ENCODE assay signal across 22 mouse cellular contexts in the genomic region with DNA sequence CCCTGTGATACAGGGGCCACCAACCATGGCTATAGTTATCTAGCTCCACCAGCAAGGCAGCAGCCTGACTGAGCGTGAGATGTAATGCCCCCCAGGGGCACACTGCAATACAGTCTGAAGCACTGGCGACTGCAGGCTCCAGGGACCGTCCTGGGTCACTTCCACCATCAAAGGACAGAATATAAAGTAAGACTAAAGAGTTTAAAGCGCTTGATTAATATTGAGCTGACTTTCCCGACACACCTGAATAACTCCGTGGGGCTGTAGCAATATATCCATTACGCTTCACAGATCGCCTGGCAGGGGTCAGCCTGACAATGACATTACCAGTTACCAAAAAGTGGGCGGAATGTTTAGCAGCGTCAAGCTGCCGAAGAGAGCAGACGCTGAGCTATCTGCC.
DNase-seq lines count a peak whose midpoint lies in the region; ATAC-seq and TF ChIP-seq lines count a peak whose summit lies in the region.
"Had no signal": no experiment of that assay in that cellular context is flagged by ENCODE, and none has a peak within 500 bp of the region (broad histone marks: within the 10 kb centered on the region; RNA-seq: fewer than 3 reads in every experiment).

No protein-coding gene starts in this region.

- no peak for DNase-seq in hindbrain, embryonic 14.5 days (ENCODE audit: low spot score)
- DNase-seq in left cerebral cortex, postnatal 4 days = peak; percentile 18
- DNase-seq in left cerebral cortex, adult 2 months (ENCODE audit: extremely low spot score in 1 of 2, low spot score in 2 of 2) = no peak
- peak; percentile 10 for DNase-seq in retina, embryonic 14.5 days (ENCODE audit: low spot score)
- no peak for DNase-seq in retina, postnatal 1 day
- DNase-seq in lung, postnatal 14 days = no peak
- DNase-seq: adrenal gland, postnatal 36 days; cerebellum, adult 18-20 months; liver, embryonic 13.5 days; lung, embryonic 14.5 days; lung, postnatal 4 days; right cerebral cortex, postnatal 14 days; spleen, adult 18-20 months; thymus, postnatal 25 days had no signal

- intact Hi-C loops in left cerebral cortex, postnatal 4 days (cut with DNase I) = no loop called here
- intact Hi-C loops in left cerebral cortex, adult 2 months (cut with DNase I) = no loop called here

- peaks cover 18% of the 10 kb centered on the region for H3K27me3 ChIP-seq in hindbrain, embryonic 13.5 days
- H3K27me3 ChIP-seq in hindbrain, embryonic 14.5 days (ENCODE audit: control insufficient read depth, insufficient read depth, low read length) = no peaks in the 10 kb centered on the region
- H3K27me3 ChIP-seq: embryonic facial prominence, embryonic 13.5 days; limb, embryonic 13.5 days; liver, embryonic 13.5 days had no signal

- no peak overlapping the region for H3K4me2 ChIP-seq in hindbrain, embryonic 13.5 days
- no peak overlapping the region for H3K4me2 ChIP-seq in hindbrain, embryonic 14.5 days (replicated peaks)
- H3K4me2 ChIP-seq: embryonic facial prominence, embryonic 13.5 days; limb, embryonic 13.5 days; liver, embryonic 13.5 days; lung, embryonic 14.5 days; midbrain, embryonic 12.5 days had no signal

- H3K9me3 ChIP-seq in hindbrain, embryonic 13.5 days = no peaks in the 10 kb centered on the region
- H3K9me3 ChIP-seq in hindbrain, embryonic 14.5 days (ENCODE audit: control insufficient read depth, low read length) = no peaks in the 10 kb centered on the region
- H3K9me3 ChIP-seq: embryonic facial prominence, embryonic 13.5 days; heart, embryonic 10.5 days; hindbrain, embryonic 10.5 days; limb, embryonic 13.5 days; liver, embryonic 13.5 days; midbrain, embryonic 12.5 days had no signal

- TF ChIP-seq CTCF in left cerebral cortex, adult 2 months (IDR thresholded peaks at IDR 0.05) = no peak

- ATAC-seq in hindbrain, embryonic 13.5 days (ENCODE audit: low FRiP score) = no peak
- ATAC-seq in hindbrain, embryonic 14.5 days (ENCODE audit: low FRiP score) = no peak
- ATAC-seq: forebrain, embryonic 16.5 days; intestine, embryonic 16.5 days had no signal

- no peaks in the 10 kb centered on the region for H3K36me3 ChIP-seq in hindbrain, embryonic 13.5 days
- no peaks in the 10 kb centered on the region for H3K36me3 ChIP-seq in hindbrain, embryonic 14.5 days (replicated peaks; ENCODE audit: control insufficient read depth, insufficient read depth)
- H3K36me3 ChIP-seq: hindbrain, embryonic 10.5 days; liver, embryonic 13.5 days; midbrain, embryonic 12.5 days had no signal

- H3K27ac ChIP-seq in hindbrain, embryonic 13.5 days = peak overlapping the region; percentile 4; the same call in 1 of the 2 replicates
- H3K27ac ChIP-seq in hindbrain, embryonic 14.5 days = no peak overlapping the region
- H3K27ac ChIP-seq in left cerebral cortex, adult 2 months = no peak overlapping the region
- H3K27ac ChIP-seq: embryonic facial prominence, embryonic 13.5 days; heart, embryonic 10.5 days; hindbrain, embryonic 10.5 days; limb, embryonic 13.5 days; liver, embryonic 13.5 days; midbrain, embryonic 12.5 days had no signal

- H3K4me3 ChIP-seq in hindbrain, embryonic 13.5 days = no peak overlapping the region
- H3K4me3 ChIP-seq in hindbrain, embryonic 14.5 days (replicated peaks; ENCODE audit: low read length) = no peak overlapping the region
- no peak overlapping the region for H3K4me3 ChIP-seq in left cerebral cortex, adult 2 months
- H3K4me3 ChIP-seq: embryonic facial prominence, embryonic 13.5 days; heart, embryonic 10.5 days; hindbrain, embryonic 10.5 days; limb, embryonic 13.5 days; liver, embryonic 13.5 days; midbrain, embryonic 12.5 days had no signal

- 40% methylated on average over 12 of the region's 12 CpGs for WGBS in hindbrain, embryonic 13.5 days
- 32% methylated on average over 12 of the region's 12 CpGs for WGBS in hindbrain, embryonic 14.5 days

- no peak overlapping the region for H3K9ac ChIP-seq in hindbrain, embryonic 13.5 days
- H3K9ac ChIP-seq in hindbrain, embryonic 14.5 days = no peak overlapping the region
- H3K9ac ChIP-seq: embryonic facial prominence, embryonic 13.5 days; limb, embryonic 13.5 days; liver, embryonic 13.5 days; lung, embryonic 14.5 days; midbrain, embryonic 12.5 days had no signal

- H3K4me1 ChIP-seq in hindbrain, embryonic 13.5 days (replicated peaks) = peaks cover 18% of the 10 kb centered on the region
- H3K4me1 ChIP-seq in hindbrain, embryonic 14.5 days (replicated peaks; ENCODE audit: control insufficient read depth, insufficient read depth, low read length) = peaks cover 8% of the 10 kb centered on the region; the same call in 1 of the 2 replicates
- H3K4me1 ChIP-seq: liver, embryonic 13.5 days had no signal

Comparison
In these comparisons a context has a peak if more than half of its experiments do, and no peak if none do; other contexts are left out.
1. DNase-seq: peak in left cerebral cortex, postnatal 4 days (single experiment) and retina, embryonic 14.5 days (single experiment); none in hindbrain, embryonic 14.5 days (single experiment), left cerebral cortex, adult 2 months (0 of 2), retina, postnatal 1 day (single experiment) and lung, postnatal 14 days (single experiment).